Mouse (Mus musculus) myocyte (in vitro differentiated cells): ENCODE results near the gene Fcho2.

Experiments
- CEBPB ChIP-seq: IDR thresholded peaks from 2 replicates; pipeline ENCODE4 v1.6.1; 2011; ENCODE audit warnings: mild to moderate bottlenecking, moderate library complexity; ENCODE audit not compliant: poor library complexity, insufficient read depth, severe bottlenecking
- E2F4 ChIP-seq: IDR thresholded peaks from one replicate; pipeline ENCODE4 v1.6.1; 2011; ENCODE audit warnings: mild to moderate bottlenecking, control low read depth, moderate library complexity; ENCODE audit not compliant: insufficient read depth
- MAX ChIP-seq: IDR thresholded peaks from one replicate; pipeline ENCODE4 v1.6.1; 2011; ENCODE audit warnings: low read depth, mild to moderate bottlenecking, control low read depth
- MYOD1 ChIP-seq, 3 experiments: IDR thresholded peaks; one replicate each; pipeline ENCODE4 v1.6.1; 2011; ENCODE audit warnings: control low read depth in 2 of 3, low read depth in 2 of 3, mild to moderate bottlenecking in 2 of 3, moderate library complexity in 1 of 3; ENCODE audit not compliant: insufficient read length in 2 of 3, control insufficient read depth in 1 of 3
- MYOG ChIP-seq, 3 experiments: IDR thresholded peaks; one replicate each; pipeline ENCODE4 v1.6.1; 2011; ENCODE audit warnings: control low read depth in 2 of 3, low read depth in 2 of 3, mild to moderate bottlenecking in 2 of 3; ENCODE audit not compliant: insufficient read length in 2 of 3, control insufficient read depth in 1 of 3, insufficient read depth in 1 of 3
- POLR2A ChIP-seq: IDR thresholded peaks from one replicate; pipeline ENCODE4 v1.6.1; 2011; ENCODE audit warnings: low read depth, mild to moderate bottlenecking, control low read depth, moderate library complexity; ENCODE audit not compliant: insufficient read length
- POLR2AphosphoS2 ChIP-seq: IDR thresholded peaks from one replicate; pipeline ENCODE4 v1.6.1; 2011; ENCODE audit warnings: low read depth, control low read depth; ENCODE audit not compliant: insufficient read length
- TCF12 ChIP-seq: IDR thresholded peaks from one replicate; pipeline ENCODE4 v1.6.1; 2011; ENCODE audit warnings: mild to moderate bottlenecking, control low read depth; ENCODE audit not compliant: poor library complexity, insufficient read depth, severe bottlenecking
- TCF3 ChIP-seq: IDR thresholded peaks from one replicate; pipeline ENCODE4 v1.6.1; 2011; ENCODE audit warnings: low read depth, control low read depth; ENCODE audit not compliant: insufficient read length
- USF1 ChIP-seq: IDR thresholded peaks from one replicate; pipeline ENCODE4 v1.6.1; 2011; ENCODE audit warnings: low read depth, mild to moderate bottlenecking, control low read depth, moderate library complexity

GRCm38 (mm10) chr13:98691956-98692515 lies 123.2 kb downstream of the Fcho2 start:
- TF ChIP-seq E2F4 (no peak), MAX (no peak), POLR2A (no peak), CEBPB (no peak), MYOG (IDR thresholded peaks at IDR 0.05; ENCODE audit: control insufficient read depth in 1 of 3, insufficient read depth in 1 of 3, insufficient read length in 2 of 3, low read depth in 2 of 3) (no peak), TCF12 (no peak), POLR2AphosphoS2 (no peak), USF1 (no peak), MYOD1 (IDR thresholded peaks at IDR 0.05; ENCODE audit: control insufficient read depth in 1 of 3, insufficient read length in 2 of 3, low read depth in 2 of 3) (no peak), TCF3 (no peak)
